Mouse (Mus musculus) ES-E14 (cell line): Measurements from ENCODE around the gene Btbd11.

Experiments
- CHD2 ChIP-seq: IDR thresholded peaks from 2 replicates; pipeline ENCODE4 v1.6.1; 2014; ENCODE audit warnings: mild to moderate bottlenecking, low read depth, low read length, inconsistent platforms
- HCFC1 ChIP-seq: IDR thresholded peaks from 2 replicates; pipeline ENCODE4 v1.6.1; 2012; ENCODE audit warnings: low read length, inconsistent platforms, borderline replicate concordance; ENCODE audit not compliant: insufficient read depth
- ZC3H11A ChIP-seq: IDR thresholded peaks from 2 replicates; pipeline ENCODE4 v1.6.1; 2012; ENCODE audit warnings: low read depth, mild to moderate bottlenecking, inconsistent platforms, low read length, borderline replicate concordance

DNA sequence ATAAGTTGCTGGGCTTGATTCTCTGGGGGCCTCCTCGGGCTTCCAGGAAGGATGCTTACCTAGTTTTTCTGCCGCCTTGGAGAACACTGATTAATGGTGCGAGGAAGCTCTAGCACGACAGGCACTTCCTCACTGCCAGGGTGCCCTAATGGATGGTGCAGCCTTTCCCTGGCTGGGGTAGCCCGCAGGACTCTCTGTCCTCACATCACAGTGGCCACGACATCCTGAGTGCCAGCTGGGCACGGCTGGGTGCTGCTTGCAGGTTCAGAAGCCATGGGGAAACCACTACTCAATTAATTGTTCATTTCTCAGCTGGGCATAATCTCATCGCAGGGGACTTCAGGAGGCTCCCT, 79.8 kb downstream of the Btbd11 start:
- TF ChIP-seq CHD2 (no peak), HCFC1 (no peak), ZC3H11A (no peak)
